Mouse (Mus musculus): ENCODE results near the gene Col6a6. TPM values are rescaled to one million over a fixed set of nuclear protein-coding genes. Genes with fewer than 3 reads are reported as not detected.

The Col6a6 gene
- polyA plus RNA-seq, 1 experiment from 2014 or later = 0.29 TPM

GRCm38 (mm10) chr9:105835587-105835986 is 7.6 kb upstream of the Col6a6 start:
- no peaks in the 10 kb centered on the region for H3K27me3 ChIP-seq
- no peaks in the 10 kb centered on the region for H3K9me3 ChIP-seq
- WGBS = 72% methylated on average over 7 of the region's 7 CpGs
- H3K9ac ChIP-seq = no peak overlapping the region
- 0 out of 2 replicates have a peak, but pooled peaks cover 4% of the 10 kb centered on the region for H3K4me1 ChIP-seq (replicated peaks)
- H3K4me2 ChIP-seq = no peak overlapping the region
- H3K27ac ChIP-seq (replicated peaks) = no peak overlapping the region
- ATAC-seq (ENCODE audit: low FRiP score, low read depth) = no peak
- no peak overlapping the region for H3K4me3 ChIP-seq
- H3K36me3 ChIP-seq = no peaks in the 10 kb centered on the region

DNA sequence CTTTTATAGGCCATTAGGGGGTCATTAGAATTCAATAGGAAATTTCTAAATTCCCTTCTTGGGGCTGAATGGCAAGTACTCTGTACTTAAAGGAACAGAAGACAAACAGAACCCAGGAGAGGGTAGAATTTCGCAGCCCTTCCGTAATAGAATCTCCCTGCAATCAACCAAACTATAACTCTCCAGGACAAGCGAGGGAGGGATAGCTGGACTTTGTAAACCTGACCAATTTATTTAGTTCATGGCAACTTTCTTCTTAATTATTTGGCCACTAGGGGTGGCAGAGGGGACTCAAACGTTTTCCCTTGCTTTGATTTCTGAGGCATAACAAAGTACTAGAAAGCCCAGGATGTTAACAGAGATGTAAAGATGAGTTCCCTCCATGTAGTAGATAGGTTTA is 6.8 kb upstream of the Col6a6 start:
- Histone ChIP-seq H3K27me3 (no peaks in the 10 kb centered on the region), H3K4me2 (no peak overlapping the region), H3K9me3 (no peaks in the 10 kb centered on the region), H3K27ac (replicated peaks) (no peak overlapping the region), H3K4me3 (no peak overlapping the region), H3K4me1 (replicated peaks) (0 out of 2 replicates have a peak, but pooled peaks cover 4% of the 10 kb centered on the region), H3K36me3 (no peaks in the 10 kb centered on the region), H3K9ac (no peak overlapping the region)
- WGBS = 56% methylated on average over 4 of the region's 4 CpGs
- no peak for ATAC-seq (ENCODE audit: low FRiP score, low read depth)

DNA sequence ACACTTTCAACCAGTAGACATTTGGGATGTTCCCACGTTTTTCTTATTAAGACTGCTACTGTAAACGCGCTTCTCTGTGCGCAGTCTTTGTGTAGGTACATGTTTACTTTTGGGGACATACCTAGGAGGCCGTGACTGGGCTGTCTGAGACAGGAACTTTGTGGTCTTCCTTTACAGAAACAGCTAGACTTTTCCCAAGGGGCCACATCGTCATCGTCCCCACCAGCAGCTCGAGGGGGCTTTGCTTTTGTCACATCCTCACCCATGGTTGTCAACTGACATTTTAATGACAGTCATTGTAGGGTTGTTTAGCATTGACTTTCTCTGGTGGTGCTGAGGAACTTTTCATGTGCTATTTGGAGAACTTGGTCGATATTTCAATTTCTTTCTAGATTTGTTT is 3.3 kb upstream of the Col6a6 start:
- no peak for ATAC-seq (ENCODE audit: low FRiP score, low read depth)
- H3K9me3 ChIP-seq = no peaks in the 10 kb centered on the region
- no peak overlapping the region for H3K4me2 ChIP-seq
- no peak overlapping the region for H3K9ac ChIP-seq
- no peaks in the 10 kb centered on the region for H3K36me3 ChIP-seq
- peaks cover 8% of the 10 kb centered on the region; the same call in 1 of the 2 replicates for H3K27me3 ChIP-seq
- H3K4me1 ChIP-seq (replicated peaks) = peaks cover 9% of the 10 kb centered on the region
- H3K4me3 ChIP-seq = no peak overlapping the region
- H3K27ac ChIP-seq (replicated peaks) = no peak overlapping the region
- WGBS = 94% methylated on average over 9 of the region's 9 CpGs

- H3K27ac ChIP-seq (replicated peaks) = no peak overlapping the region
- H3K36me3 ChIP-seq = no peaks in the 10 kb centered on the region
- no peak overlapping the region for H3K4me3 ChIP-seq
- peaks cover 8% of the 10 kb centered on the region; the same call in 1 of the 2 replicates for H3K27me3 ChIP-seq
- 71% methylated on average over 8 of the region's 8 CpGs for WGBS
- no peak overlapping the region for H3K4me2 ChIP-seq
- H3K9ac ChIP-seq = no peak overlapping the region
- no peaks in the 10 kb centered on the region for H3K9me3 ChIP-seq
- no peak for ATAC-seq (ENCODE audit: low FRiP score, low read depth)
- H3K4me1 ChIP-seq (replicated peaks) = peaks cover 5% of the 10 kb centered on the region
These were observed 798 bp downstream of the Col6a6 start for GRCm38 (mm10) chr9:105827076-105827647.

- Histone ChIP-seq H3K4me2 (no peak overlapping the region), H3K9me3 (no peaks in the 10 kb centered on the region), H3K4me1 (replicated peaks) (no peaks in the 10 kb centered on the region), H3K4me3 (no peak overlapping the region), H3K9ac (no peak overlapping the region), H3K36me3 (no peaks in the 10 kb centered on the region), H3K27ac (replicated peaks) (no peak overlapping the region), H3K27me3 (no peaks in the 10 kb centered on the region)
- ATAC-seq (ENCODE audit: low FRiP score, low read depth) = no peak
- WGBS = 92% methylated on average over 6 of the region's 6 CpGs
These were observed 7.2 kb downstream of the Col6a6 start for GRCm38 (mm10) chr9:105820711-105821110.

DNA sequence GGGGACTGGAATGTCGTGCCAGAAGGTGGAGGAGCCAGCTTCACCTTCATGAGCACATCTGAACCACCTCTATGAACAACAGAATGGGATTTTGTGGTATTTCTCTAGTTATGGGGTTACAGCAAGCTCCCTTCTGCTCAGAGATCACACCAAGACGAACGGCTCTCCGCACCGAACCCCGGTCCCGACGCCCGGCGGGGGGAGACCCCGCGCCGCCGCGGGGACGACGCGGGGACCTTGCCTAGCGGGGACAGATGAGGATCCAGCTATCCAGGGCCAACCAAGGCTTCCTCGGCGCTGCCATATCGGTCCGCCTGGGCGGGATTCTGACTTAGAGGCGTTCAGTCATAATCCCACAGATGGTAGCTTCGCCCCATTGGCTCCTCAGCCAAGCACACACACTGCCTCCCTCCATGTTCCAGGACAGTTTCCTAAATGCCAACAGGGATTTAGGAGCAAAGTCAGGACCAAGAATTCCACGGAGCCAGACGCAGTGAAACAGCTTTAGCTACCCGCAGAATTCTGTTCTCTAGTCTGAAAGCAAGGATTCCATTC is 8.7 kb downstream of the Col6a6 start:
- ATAC-seq (ENCODE audit: low FRiP score, low read depth) = no peak
- H3K27me3 ChIP-seq = no peaks in the 10 kb centered on the region
- no peak overlapping the region for H3K4me3 ChIP-seq
- no peaks in the 10 kb centered on the region for H3K36me3 ChIP-seq
- H3K9ac ChIP-seq = no peak overlapping the region
- WGBS = 73% methylated on average over 29 of the region's 29 CpGs
- H3K4me1 ChIP-seq (replicated peaks) = no peaks in the 10 kb centered on the region
- no peaks in the 10 kb centered on the region for H3K9me3 ChIP-seq
- H3K27ac ChIP-seq (replicated peaks) = no peak overlapping the region
- H3K4me2 ChIP-seq = no peak overlapping the region

GRCm38 (mm10) chr9:105814436-105814835 is 13.5 kb downstream of the Col6a6 start:
- no peaks in the 10 kb centered on the region for H3K9me3 ChIP-seq
- no peaks in the 10 kb centered on the region for H3K36me3 ChIP-seq
- H3K4me2 ChIP-seq = no peak overlapping the region
- no peaks in the 10 kb centered on the region for H3K27me3 ChIP-seq
- peaks cover 8% of the 10 kb centered on the region; the same call in 1 of the 2 replicates for H3K4me1 ChIP-seq (replicated peaks)
- WGBS = 80% methylated on average over 5 of the region's 5 CpGs
- H3K9ac ChIP-seq = no peak overlapping the region
- H3K4me3 ChIP-seq = no peak overlapping the region
- no peak for ATAC-seq (ENCODE audit: low FRiP score, low read depth)
- H3K27ac ChIP-seq (replicated peaks) = no peak overlapping the region

DNA sequence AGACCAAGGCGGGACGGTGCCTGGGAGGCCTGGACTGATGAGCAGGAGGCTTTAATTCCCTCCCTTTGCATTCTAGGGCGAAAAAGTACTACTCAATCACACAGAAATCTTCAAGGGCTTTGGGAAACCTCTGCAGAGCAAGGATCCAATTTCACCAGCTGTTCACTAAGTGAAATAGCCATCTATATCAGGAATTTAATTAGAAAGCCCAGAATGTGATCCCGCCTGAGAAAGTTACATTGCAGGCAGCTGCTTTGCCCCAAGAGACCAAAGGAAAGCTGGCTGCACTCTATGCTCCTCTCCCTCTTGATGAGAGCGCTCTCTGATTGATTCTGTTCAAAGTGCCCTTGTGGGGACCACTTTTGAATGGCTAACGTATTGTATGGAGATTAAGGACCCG is 16.5 kb downstream of the Col6a6 start:
- Histone ChIP-seq H3K9ac (no peak overlapping the region), H3K4me1 (replicated peaks) (peaks cover 8% of the 10 kb centered on the region; the same call in 1 of the 2 replicates), H3K4me3 (no peak overlapping the region), H3K4me2 (no peak overlapping the region), H3K27ac (replicated peaks) (no peak overlapping the region), H3K36me3 (no peaks in the 10 kb centered on the region), H3K27me3 (no peaks in the 10 kb centered on the region), H3K9me3 (no peaks in the 10 kb centered on the region)
- no peak for ATAC-seq (ENCODE audit: low FRiP score, low read depth)
- 50% methylated on average over 7 of the region's 7 CpGs for WGBS

- no peaks in the 10 kb centered on the region for H3K9me3 ChIP-seq
- 80% methylated on average over 17 of the region's 17 CpGs for WGBS
- ATAC-seq (ENCODE audit: low FRiP score, low read depth) = no peak
- no peak overlapping the region for H3K4me2 ChIP-seq
- H3K9ac ChIP-seq = no peak overlapping the region
- H3K27me3 ChIP-seq = no peaks in the 10 kb centered on the region
- H3K4me1 ChIP-seq (replicated peaks) = peaks cover 8% of the 10 kb centered on the region; the same call in 1 of the 2 replicates
- H3K36me3 ChIP-seq = no peaks in the 10 kb centered on the region
- H3K4me3 ChIP-seq = no peak overlapping the region
- no peak overlapping the region for H3K27ac ChIP-seq (replicated peaks)
These were observed 18.9 kb downstream of the Col6a6 start for GRCm38 (mm10) chr9:105808920-105809505.

DNA sequence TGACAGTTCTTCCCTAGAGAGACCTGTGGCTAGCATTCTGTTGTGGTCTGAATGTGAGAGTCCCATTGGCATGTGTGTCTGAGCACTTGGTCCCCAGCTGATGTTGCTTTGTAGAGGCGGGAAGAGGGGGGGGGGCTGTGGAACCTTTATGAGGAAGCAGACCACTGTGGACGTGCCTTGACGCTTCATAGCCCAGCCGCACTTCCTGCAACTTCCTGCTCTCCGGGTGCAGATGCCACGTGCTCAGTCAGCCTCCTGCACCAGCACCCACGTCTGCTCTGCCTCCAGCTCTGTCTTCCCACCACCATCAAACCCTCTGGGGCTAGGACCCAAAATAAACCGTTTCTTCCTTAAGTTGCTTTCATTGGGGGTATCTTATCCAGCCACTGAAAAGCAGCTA is 24.5 kb downstream of the Col6a6 start:
- H3K4me3 ChIP-seq = no peak overlapping the region
- no peaks in the 10 kb centered on the region for H3K36me3 ChIP-seq
- WGBS = 85% methylated on average over 8 of the region's 8 CpGs
- H3K9ac ChIP-seq = no peak overlapping the region
- ATAC-seq (ENCODE audit: low FRiP score, low read depth) = no peak
- no peaks in the 10 kb centered on the region for H3K4me1 ChIP-seq (replicated peaks)
- no peak overlapping the region for H3K4me2 ChIP-seq
- H3K9me3 ChIP-seq = no peaks in the 10 kb centered on the region
- no peaks in the 10 kb centered on the region for H3K27me3 ChIP-seq
- H3K27ac ChIP-seq (replicated peaks) = no peak overlapping the region

DNA sequence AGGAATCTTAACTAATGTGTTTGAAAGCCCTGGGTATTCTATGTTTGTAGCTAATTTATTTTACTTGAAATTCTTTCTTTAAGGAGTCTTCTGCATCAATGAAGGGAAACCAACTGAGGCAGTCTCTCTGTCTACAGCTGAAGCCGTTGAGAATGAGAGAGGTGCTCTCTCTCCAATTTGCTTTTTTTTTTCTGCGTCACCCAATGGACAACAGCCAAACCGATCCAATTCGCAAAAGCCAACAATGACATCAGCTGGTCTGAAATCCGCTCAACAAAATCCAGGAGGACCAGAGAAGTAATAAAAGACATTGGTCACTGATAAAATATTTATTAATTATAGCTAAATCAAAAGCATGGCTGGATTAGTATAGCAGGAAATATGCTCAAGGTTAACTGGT is 26.5 kb downstream of the Col6a6 start:
- no peak overlapping the region for H3K4me3 ChIP-seq
- 84% methylated on average over 5 of the region's 5 CpGs for WGBS
- no peak overlapping the region for H3K4me2 ChIP-seq
- no peaks in the 10 kb centered on the region for H3K9me3 ChIP-seq
- no peak overlapping the region for H3K9ac ChIP-seq
- no peak overlapping the region for H3K27ac ChIP-seq (replicated peaks)
- H3K4me1 ChIP-seq (replicated peaks) = 0 out of 2 replicates have a peak, but pooled peaks cover 5% of the 10 kb centered on the region
- H3K36me3 ChIP-seq = no peaks in the 10 kb centered on the region
- H3K27me3 ChIP-seq = no peaks in the 10 kb centered on the region
- ATAC-seq (ENCODE audit: low FRiP score, low read depth) = no peak

- no peak overlapping the region for H3K9ac ChIP-seq
- no peaks in the 10 kb centered on the region for H3K27me3 ChIP-seq
- WGBS = 87% methylated on average over 5 of the region's 5 CpGs
- H3K27ac ChIP-seq (replicated peaks) = no peak overlapping the region
- H3K9me3 ChIP-seq = no peaks in the 10 kb centered on the region
- no peaks in the 10 kb centered on the region for H3K36me3 ChIP-seq
- no peak overlapping the region for H3K4me2 ChIP-seq
- no peak overlapping the region for H3K4me3 ChIP-seq
- ATAC-seq (ENCODE audit: low FRiP score, low read depth) = no peak
- 0 out of 2 replicates have a peak, but pooled peaks cover 8% of the 10 kb centered on the region for H3K4me1 ChIP-seq (replicated peaks)
These were observed 27.7 kb downstream of the Col6a6 start for GRCm38 (mm10) chr9:105800286-105800685.

All from hindbrain, embryonic 15.5 days (tissue).